Mouse (Mus musculus) forelimb bud, embryonic 11.5 days (tissue): Measurements from ENCODE around the gene Cr1l.
A peak's percentile ranks its signal among the peaks of the same experiment; 100 is the strongest.

ENCODE experiments used
- DNase-seq: peaks from one replicate; pipeline ENCODE4 v3.0.0-alpha.2; 2012; ENCODE audit warnings: low read depth, low spot score

Gene Cr1l

GRCm38 (mm10) chr1:195130953-195131674 is at the start of gene Cr1l:
Gene Cr1l (minus strand): TSS chr1:195131586.
- DNase-seq = peak; percentile 82

DNA sequence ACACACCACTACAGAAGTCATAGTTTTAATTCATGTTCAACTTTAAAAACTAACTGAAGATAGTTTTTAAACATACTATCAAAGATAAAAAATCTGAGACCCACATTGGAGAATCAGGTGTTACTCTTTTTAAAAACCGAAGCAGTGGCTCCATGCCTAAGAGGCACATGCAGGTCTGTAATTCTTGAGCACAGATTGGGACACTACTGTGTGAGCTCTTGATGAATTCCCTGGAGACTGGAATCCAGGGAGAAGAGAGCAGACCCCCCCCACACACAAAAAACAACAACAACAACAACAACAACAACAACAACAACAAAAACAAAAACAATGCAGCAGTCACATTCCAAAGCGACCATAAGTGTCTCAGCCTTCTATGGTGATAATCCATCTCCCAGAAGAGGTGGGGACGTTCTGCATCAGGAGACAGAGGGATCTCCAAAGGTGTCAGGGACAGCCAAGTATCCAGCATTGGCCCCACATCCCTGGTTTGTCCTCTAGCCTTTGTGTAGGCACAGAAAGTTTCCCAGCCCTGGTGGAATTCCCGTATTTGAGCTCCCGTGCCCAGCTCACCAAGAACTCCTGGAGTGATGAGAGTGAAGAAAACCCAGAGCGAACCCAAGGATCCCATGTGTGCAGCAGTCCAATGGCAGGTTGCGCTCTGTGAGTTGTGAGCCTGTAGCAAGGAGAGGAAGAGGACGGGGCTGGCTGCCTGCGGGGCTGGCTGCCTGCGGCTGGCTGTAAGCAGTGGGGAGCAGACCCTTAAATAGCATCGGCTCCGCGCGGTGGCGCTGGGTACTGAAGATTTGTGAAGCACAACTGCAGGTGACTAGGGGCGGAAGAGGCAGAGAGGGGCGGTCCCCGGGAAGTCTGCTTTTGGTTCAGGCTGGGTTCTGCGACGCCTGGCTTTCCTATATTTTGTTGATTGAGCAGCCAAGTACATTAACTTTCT is 44.9 kb upstream of the Cr1l start, which contains the start of gene Cr2:
Cr2 (minus strand) TSS at position 737 of the 952 bp plus-strand sequence.
- DNase-seq = peak; percentile 81

- no peak for DNase-seq
Measured at GRCm38 (mm10) chr1:195164996-195165755, 33.8 kb upstream of the Cr1l start.

DNA sequence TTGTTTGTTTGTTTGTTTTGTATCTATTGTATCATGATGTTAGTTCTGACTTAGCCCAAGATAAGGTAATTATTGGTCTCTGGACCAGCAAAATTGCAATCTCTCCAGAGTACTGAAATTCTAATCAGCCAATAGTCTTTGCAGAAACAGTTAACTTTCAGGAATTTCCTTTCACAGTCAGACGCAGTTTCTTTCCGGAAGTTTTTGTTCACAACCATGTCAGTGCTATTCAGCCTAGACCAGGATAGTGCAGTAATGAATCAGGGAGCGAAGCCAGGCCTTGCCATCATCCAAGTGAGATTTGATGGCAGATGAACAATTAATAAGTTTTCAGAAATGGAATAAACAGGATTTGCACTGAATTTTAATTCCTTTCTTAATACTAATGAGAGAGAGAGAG is 684 bp upstream of the Cr1l start:
- DNase-seq = no peak

GRCm38 (mm10) chr1:195131675-195132015 is 259 bp upstream of the Cr1l start:
- DNase-seq = no peak

DNA sequence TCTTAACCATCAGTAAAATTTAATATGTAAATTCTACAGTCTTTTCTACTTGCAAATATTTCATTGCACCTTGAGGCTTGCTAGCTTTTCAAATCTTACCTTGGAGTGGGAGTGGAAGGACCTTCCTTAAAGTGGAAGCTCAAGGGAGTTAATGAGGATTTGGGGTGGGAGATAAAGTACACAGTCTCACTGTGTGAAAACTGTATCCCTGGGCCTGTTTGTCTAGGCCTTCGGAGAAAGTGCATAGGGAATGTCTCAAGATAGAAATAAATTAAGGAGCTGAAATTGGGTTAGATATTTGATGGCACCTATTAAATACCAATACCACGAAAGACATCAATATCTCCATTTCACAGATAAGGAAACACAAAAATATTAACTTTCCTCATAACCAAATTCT is 907 bp downstream of the Cr1l start:
- peak; percentile 5 for DNase-seq

GRCm38 (mm10) chr1:195129867-195130266 is 1.5 kb downstream of the Cr1l start:
- no peak for DNase-seq

DNA sequence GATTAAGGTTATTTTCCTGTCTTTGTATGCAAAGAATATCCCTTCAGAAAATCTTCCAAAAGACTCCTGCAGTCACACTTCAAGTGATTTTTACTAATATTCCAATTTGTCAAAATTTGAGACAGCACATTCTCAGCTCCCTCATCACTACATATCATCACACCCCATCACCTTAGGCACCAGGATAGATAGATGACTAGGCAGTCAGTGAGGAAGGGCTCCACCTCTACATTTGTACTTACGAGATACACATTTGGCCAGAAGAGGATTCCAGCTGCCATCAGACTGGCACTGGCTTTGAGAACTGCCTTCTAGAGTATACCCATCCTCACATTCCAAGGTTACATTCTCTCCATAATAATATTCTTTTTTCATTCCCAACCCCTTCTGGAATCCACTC is 17.0 kb downstream of the Cr1l start:
- DNase-seq = no peak

GRCm38 (mm10) chr1:195113621-195114020 is 17.8 kb downstream of the Cr1l start:
- DNase-seq = no peak

GRCm38 (mm10) chr1:195100693-195101092 is 30.7 kb downstream of the Cr1l start:
- DNase-seq = no peak

DNA sequence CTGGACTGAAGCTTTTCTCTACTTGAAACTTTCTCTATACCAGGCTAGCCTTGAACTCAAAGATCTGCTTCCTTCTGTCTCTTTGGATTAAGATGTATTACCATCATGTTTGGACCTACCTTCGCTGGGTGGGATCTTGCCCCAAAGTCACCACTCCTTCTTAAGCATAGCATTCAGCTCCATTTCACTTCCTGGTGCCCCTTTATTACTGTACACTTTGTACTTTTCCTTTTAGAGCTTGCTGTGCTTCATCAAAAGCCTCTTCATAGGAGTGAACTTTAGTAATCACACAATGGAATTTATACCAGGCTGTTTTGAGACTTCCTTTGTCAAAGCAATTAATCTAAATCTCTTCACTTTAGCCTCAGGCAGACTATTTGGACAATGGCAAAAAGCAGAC is 33.4 kb downstream of the Cr1l start:
- DNase-seq = no peak

GRCm38 (mm10) chr1:195092220-195092720 is 39.1 kb downstream of the Cr1l start, which contains the start of gene Cd46:
Gene Cd46 (minus strand): TSS chr1:195092249.
- DNase-seq = peak; percentile 69

GRCm38 (mm10) chr1:195091699-195092219 is 39.6 kb downstream of the Cr1l start:
- DNase-seq = no peak

DNA sequence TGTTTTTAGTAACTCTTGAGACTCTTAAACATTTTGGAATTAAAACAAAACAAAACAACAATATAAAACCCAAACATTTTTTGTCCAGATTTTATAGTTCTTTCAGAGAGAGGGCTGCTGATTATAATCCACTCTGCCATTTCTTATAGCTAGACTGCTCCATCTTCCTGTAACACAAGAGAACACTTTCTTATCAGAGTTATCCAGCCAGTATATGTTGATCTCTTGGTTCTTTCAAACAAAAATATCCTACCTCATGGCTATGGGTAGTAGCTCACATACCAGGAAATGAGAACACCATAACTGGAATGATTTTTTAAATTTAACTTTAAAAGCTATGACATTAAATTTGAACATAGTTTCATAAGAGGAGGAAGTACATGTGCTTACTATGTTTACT is 49.2 kb downstream of the Cr1l start:
- DNase-seq = no peak
